Mouse (Mus musculus) cerebellum, adult 2 months (tissue): ENCODE measurements around the gene Polr1a.

Experiments
- CTCF ChIP-seq: fragments of 200-500 bp; IDR thresholded peaks from 2 replicates; pipeline ENCODE4 v1.5.1; 2011; ENCODE audit warnings: low read depth, mild to moderate bottlenecking, control low read depth, low read length, moderate library complexity, borderline replicate concordance; ENCODE audit not compliant: insufficient read depth
- POLR2A ChIP-seq: fragments of 200-500 bp; IDR thresholded peaks from 2 replicates; pipeline ENCODE4 v1.6.1; 2011; ENCODE audit warnings: low read length, control low read depth, borderline replicate concordance; ENCODE audit not compliant: insufficient read depth

GRCm38 (mm10) chr6:71940912-71941311 is 32.1 kb downstream of the Polr1a start:
- no peak for TF ChIP-seq POLR2A
- no peak for TF ChIP-seq CTCF
